Mouse (Mus musculus): ENCODE results near the gene Hint2. TPM values are rescaled to one million over a fixed set of nuclear protein-coding genes. Genes with fewer than 3 reads are reported as not detected.

Hint2 gene
- total and polyA plus RNA-seq, 2 experiments from 2014 or later: 98.7 to 131 TPM

GRCm38 (mm10) chr4:43630671-43631045 is 25.6 kb downstream of the Hint2 start:
- Histone ChIP-seq H3K4me3 (ENCODE audit: low read length) (peak overlapping the region; percentile 55), H3K9me3 (ENCODE audit: low read length) (no peaks in the 10 kb centered on the region), H3K9ac (replicated peaks; ENCODE audit: low read length) (peak overlapping the region; percentile 86; the same call in 1 of the 2 replicates), H3K36me3 (ENCODE audit: insufficient read depth, low read length) (no peaks in the 10 kb centered on the region), H3K27me3 (ENCODE audit: insufficient read depth, low read length) (no peaks in the 10 kb centered on the region), H3K4me1 (ENCODE audit: insufficient read depth, low read length) (peaks cover 19% of the 10 kb centered on the region), H3K4me2 (ENCODE audit: low read depth, low read length) (peak overlapping the region; percentile 93), H3K27ac (peak overlapping the region; percentile 88)
- no peak for TF ChIP-seq CTCF (IDR thresholded peaks at IDR 0.05; ENCODE audit: low read depth)
- 17% methylated on average over 5 of the region's 5 CpGs for WGBS
- ATAC-seq (peak; percentile 10; the same call in 1 of the 2 replicates), DNase-seq (ENCODE audit: low spot score) (peak; percentile 27)

- peak overlapping the region; percentile 88 for H3K27ac ChIP-seq
- ATAC-seq (peak; percentile 73), DNase-seq (ENCODE audit: low spot score) (peak; percentile 95)
- peak overlapping the region; percentile 40 for H3K4me2 ChIP-seq (ENCODE audit: low read depth, low read length)
- H3K9ac ChIP-seq (replicated peaks; ENCODE audit: low read length): no peak overlapping the region; the same call in 1 of the 2 replicates
- H3K27me3 ChIP-seq (ENCODE audit: insufficient read depth, low read length): no peaks in the 10 kb centered on the region
- H3K36me3 ChIP-seq (ENCODE audit: insufficient read depth, low read length): no peaks in the 10 kb centered on the region
- H3K4me1 ChIP-seq (ENCODE audit: insufficient read depth, low read length): peaks cover 19% of the 10 kb centered on the region
- TF ChIP-seq CTCF (IDR thresholded peaks at IDR 0.05; ENCODE audit: low read depth): peak; percentile 91
- no peak overlapping the region for H3K4me3 ChIP-seq (ENCODE audit: low read length)
- WGBS: 2% methylated on average over 5 of the region's 5 CpGs
- H3K9me3 ChIP-seq (ENCODE audit: low read length): peaks cover 5% of the 10 kb centered on the region
Measured at GRCm38 (mm10) chr4:43630030-43630581, 26.2 kb downstream of the Hint2 start.

GRCm38 (mm10) chr4:43629106-43629817 is 27.0 kb downstream of the Hint2 start:
- ATAC-seq: peak; percentile 59; the same call in 1 of the 2 replicates
- H3K9ac ChIP-seq (replicated peaks; ENCODE audit: low read length): no peak overlapping the region
- H3K27ac ChIP-seq: no peak overlapping the region
- DNase-seq (ENCODE audit: low spot score): peak; percentile 72
- no peaks in the 10 kb centered on the region for H3K27me3 ChIP-seq (ENCODE audit: insufficient read depth, low read length)
- peaks cover 7% of the 10 kb centered on the region for H3K9me3 ChIP-seq (ENCODE audit: low read length)
- WGBS: 37% methylated on average over 20 of the region's 20 CpGs
- no peak overlapping the region for H3K4me3 ChIP-seq (ENCODE audit: low read length)
- no peak overlapping the region for H3K4me2 ChIP-seq (ENCODE audit: low read depth, low read length)
- no peaks in the 10 kb centered on the region for H3K36me3 ChIP-seq (ENCODE audit: insufficient read depth, low read length)
- TF ChIP-seq CTCF (IDR thresholded peaks at IDR 0.05; ENCODE audit: low read depth): no peak
- peaks cover 19% of the 10 kb centered on the region for H3K4me1 ChIP-seq (ENCODE audit: insufficient read depth, low read length)

- Histone ChIP-seq H3K27me3 (ENCODE audit: insufficient read depth, low read length) (no peaks in the 10 kb centered on the region), H3K36me3 (ENCODE audit: insufficient read depth, low read length) (no peaks in the 10 kb centered on the region), H3K9ac (replicated peaks; ENCODE audit: low read length) (no peak overlapping the region), H3K4me1 (ENCODE audit: insufficient read depth, low read length) (no peaks in the 10 kb centered on the region), H3K27ac (no peak overlapping the region), H3K4me2 (ENCODE audit: low read depth, low read length) (no peak overlapping the region), H3K9me3 (ENCODE audit: low read length) (peaks cover 3% of the 10 kb centered on the region), H3K4me3 (ENCODE audit: low read length) (no peak overlapping the region)
- no peak for ATAC-seq
- TF ChIP-seq CTCF (IDR thresholded peaks at IDR 0.05; ENCODE audit: low read depth): no peak
- no peak for DNase-seq (ENCODE audit: low spot score)
- 79% methylated on average over 4 of the region's 4 CpGs for WGBS
Measured at GRCm38 (mm10) chr4:43620146-43620778, 36.0 kb downstream of the Hint2 start.

- Histone ChIP-seq H3K36me3 (ENCODE audit: insufficient read depth, low read length) (no peaks in the 10 kb centered on the region), H3K9me3 (ENCODE audit: low read length) (no peaks in the 10 kb centered on the region), H3K27me3 (ENCODE audit: insufficient read depth, low read length) (no peaks in the 10 kb centered on the region), H3K27ac (no peak overlapping the region), H3K4me1 (ENCODE audit: insufficient read depth, low read length) (no peaks in the 10 kb centered on the region), H3K4me2 (ENCODE audit: low read depth, low read length) (no peak overlapping the region), H3K9ac (replicated peaks; ENCODE audit: low read length) (no peak overlapping the region), H3K4me3 (ENCODE audit: low read length) (no peak overlapping the region)
- DNase-seq (ENCODE audit: low spot score): no peak
- no peak for TF ChIP-seq CTCF (IDR thresholded peaks at IDR 0.05; ENCODE audit: low read depth)
- 71% methylated on average over 3 of the region's 3 CpGs for WGBS
- ATAC-seq: no peak
Measured at GRCm38 (mm10) chr4:43613060-43613730, 43.1 kb downstream of the Hint2 start.

- Histone ChIP-seq H3K27ac (no peak overlapping the region), H3K4me3 (ENCODE audit: low read length) (no peak overlapping the region), H3K4me2 (ENCODE audit: low read depth, low read length) (no peak overlapping the region), H3K36me3 (ENCODE audit: insufficient read depth, low read length) (no peaks in the 10 kb centered on the region), H3K9ac (replicated peaks; ENCODE audit: low read length) (no peak overlapping the region), H3K9me3 (ENCODE audit: low read length) (no peaks in the 10 kb centered on the region), H3K27me3 (ENCODE audit: insufficient read depth, low read length) (no peaks in the 10 kb centered on the region), H3K4me1 (ENCODE audit: insufficient read depth, low read length) (no peaks in the 10 kb centered on the region)
- DNase-seq (ENCODE audit: low spot score) (no peak), ATAC-seq (no peak)
- no peak for TF ChIP-seq CTCF (IDR thresholded peaks at IDR 0.05; ENCODE audit: low read depth)
- 75% methylated on average over 10 of the region's 10 CpGs for WGBS
Measured at GRCm38 (mm10) chr4:43612534-43612933, 43.7 kb downstream of the Hint2 start.
